Mouse (Mus musculus): ENCODE results near the gene Chl1. TPM values are rescaled to one million over a fixed set of nuclear protein-coding genes. Genes with fewer than 3 reads are reported as not detected.

Gene Chl1
- 100 to 1,000 TPM; 153 to 165 TPM for total RNA-seq (2021)
- long read RNA-seq, full-length matches to known transcripts: 20 of 61 reads
- long read RNA-seq, partial matches to known transcripts: 15 of 61 reads
- long read RNA-seq, other reads (novel, unspliced or antisense): 26 of 61 reads

- DNase-seq (ENCODE audit: low spot score in 2 of 2): peak; percentile 44 to 46
Observed at GRCm38 (mm10) chr6:103510392-103511289, at the start of gene Chl1. Gene Chl1 (plus strand): TSS chr6:103510586.

- DNase-seq (ENCODE audit: low spot score in 2 of 2): no peak
Observed at GRCm38 (mm10) chr6:103465479-103466080, 44.8 kb upstream of the Chl1 start.

- DNase-seq (ENCODE audit: low spot score in 2 of 2): no peak
Observed at GRCm38 (mm10) chr6:103473316-103473715, 37.1 kb upstream of the Chl1 start.

- DNase-seq (ENCODE audit: low spot score in 2 of 2): no peak
Observed at GRCm38 (mm10) chr6:103487199-103487598, 23.2 kb upstream of the Chl1 start.

DNA sequence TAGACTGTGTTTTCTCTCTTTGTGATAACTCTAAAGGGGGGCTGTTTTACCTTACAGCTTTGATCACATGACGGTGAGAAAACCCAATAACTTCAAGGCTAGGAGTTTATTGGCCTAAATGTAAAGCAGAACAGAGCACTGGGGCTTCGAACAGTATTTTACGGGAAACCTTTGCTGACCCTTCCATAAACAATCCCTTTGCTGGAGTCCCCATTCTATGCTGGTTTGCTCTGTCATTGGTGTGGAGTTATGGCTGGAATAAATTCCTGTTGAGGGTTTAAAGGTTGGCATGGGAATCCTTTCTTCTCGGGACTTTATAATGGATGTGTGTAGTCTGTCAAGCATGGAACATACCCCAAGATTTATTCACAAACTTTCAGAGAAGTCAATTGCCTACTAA is 12.0 kb upstream of the Chl1 start:
- DNase-seq (ENCODE audit: low spot score in 2 of 2): no peak

- DNase-seq (ENCODE audit: low spot score in 2 of 2): no peak
Observed at GRCm38 (mm10) chr6:103504065-103504464, 6.3 kb upstream of the Chl1 start.

DNA sequence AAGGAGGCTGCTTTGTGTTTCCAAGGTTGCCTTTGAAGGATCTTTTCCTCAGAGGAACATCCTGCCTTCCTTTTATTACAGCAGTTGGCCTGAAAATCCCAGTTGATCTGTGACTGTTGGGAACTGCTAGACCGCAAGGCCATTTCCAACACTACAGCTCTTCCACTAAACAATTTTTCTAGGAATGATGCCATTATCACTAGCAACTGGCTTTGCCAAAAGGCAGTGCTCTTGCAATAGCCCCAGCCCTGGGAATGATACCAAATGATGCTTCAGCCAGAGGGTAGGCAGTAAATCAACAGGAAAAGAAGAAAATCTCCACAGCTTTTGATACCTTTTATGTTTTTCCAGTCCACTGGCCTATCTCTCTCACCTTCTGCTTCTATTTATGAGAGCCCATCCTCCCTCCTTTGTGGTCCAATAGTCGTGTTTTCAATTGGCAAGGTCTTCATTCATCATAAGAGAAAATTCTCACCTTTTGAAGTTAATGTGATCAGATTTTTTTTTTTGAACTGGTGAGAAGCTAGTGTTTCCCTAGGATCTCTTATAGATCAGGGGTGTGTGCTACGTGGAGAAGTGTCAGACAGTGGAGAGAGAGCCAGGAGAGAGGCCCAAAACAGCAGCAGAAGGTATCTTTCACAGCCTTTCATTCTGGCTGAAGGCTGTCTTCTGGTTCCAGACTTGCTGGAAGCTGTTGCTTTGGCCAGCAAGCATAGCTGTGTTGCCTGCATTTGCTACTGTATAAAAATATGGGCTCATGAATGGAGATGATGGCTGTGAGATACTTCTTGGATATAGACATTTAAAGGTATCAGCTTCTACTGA is 2.4 kb upstream of the Chl1 start:
- DNase-seq (ENCODE audit: low spot score in 2 of 2): peak in 1 of 2 experiments; percentile 41

DNA sequence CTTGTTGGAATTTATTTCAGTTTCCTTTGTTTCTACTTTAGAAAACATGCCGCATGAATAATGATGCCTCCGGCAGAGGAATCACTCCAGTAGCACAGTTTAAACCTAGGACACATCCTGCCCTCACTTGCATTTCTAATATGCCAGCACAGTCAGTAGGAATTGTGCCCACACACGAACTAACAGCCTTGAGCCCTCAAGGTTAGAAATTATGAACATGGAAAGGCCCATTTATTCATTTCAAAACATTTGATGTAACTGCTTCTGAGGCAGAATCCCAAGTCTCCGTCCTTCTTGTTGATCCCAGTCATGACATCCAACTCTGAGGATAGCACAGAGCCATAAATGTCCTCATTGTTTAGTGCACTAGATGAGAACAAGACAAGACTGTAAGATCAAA is 790 bp upstream of the Chl1 start:
- no peak for DNase-seq (ENCODE audit: low spot score in 2 of 2)

GRCm38 (mm10) chr6:103511290-103511971 is 1.0 kb downstream of the Chl1 start:
- DNase-seq (ENCODE audit: low spot score in 2 of 2): peak in 1 of 2 experiments; percentile 31

- DNase-seq (ENCODE audit: low spot score in 2 of 2): peak; percentile 81 to 86
Observed at GRCm38 (mm10) chr6:103511972-103512565, 1.7 kb downstream of the Chl1 start.

DNA sequence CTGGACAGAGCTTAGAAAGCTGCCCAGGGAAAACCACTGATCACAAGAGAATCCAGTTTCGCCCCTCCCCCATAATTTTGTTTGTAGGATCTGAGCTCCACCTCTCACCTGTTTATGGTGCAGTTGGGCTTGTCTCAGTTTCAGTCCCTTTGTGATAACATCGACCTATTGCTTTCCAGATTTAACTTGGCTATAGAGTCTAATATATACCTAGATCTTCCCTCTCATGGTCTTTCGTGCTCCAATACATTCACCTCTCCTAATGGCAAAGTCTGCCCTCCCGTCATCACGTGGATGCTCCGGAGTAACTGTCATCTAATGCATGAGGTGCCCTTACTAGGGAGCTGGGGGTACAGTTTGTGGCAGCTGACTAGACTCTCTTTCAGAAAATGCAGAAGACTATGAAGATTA is 2.5 kb downstream of the Chl1 start:
- peak in 1 of 2 experiments; percentile 45 for DNase-seq (ENCODE audit: low spot score in 2 of 2)

GRCm38 (mm10) chr6:103513621-103514241 is 3.3 kb downstream of the Chl1 start:
- peak in 1 of 2 experiments; percentile 74 for DNase-seq (ENCODE audit: low spot score in 2 of 2)

GRCm38 (mm10) chr6:103514346-103514745 is 4.0 kb downstream of the Chl1 start:
- no peak for DNase-seq (ENCODE audit: low spot score in 2 of 2)

GRCm38 (mm10) chr6:103514756-103515155 is 4.4 kb downstream of the Chl1 start:
- no peak for DNase-seq (ENCODE audit: low spot score in 2 of 2)

DNA sequence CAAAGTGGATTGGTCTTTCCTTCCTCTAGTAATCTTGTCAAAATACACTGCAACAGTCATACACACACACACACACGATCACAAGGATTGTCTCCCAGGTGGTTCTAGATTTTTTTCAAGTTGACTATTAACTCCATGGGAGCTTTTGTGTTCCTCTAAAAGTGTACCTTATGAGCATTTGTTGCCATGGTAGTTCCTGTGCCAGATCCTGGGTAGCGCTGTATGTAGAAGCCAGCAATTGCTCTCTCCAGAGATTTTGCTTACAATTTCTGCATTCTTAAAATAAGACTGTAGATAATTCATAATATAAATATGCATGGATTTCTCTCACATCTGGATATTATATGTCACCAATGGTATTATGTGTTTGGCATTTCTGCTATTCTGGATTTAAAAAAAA is 9.2 kb downstream of the Chl1 start:
- DNase-seq (ENCODE audit: low spot score in 2 of 2): no peak

GRCm38 (mm10) chr6:103525326-103526024 is 15.1 kb downstream of the Chl1 start:
- DNase-seq (ENCODE audit: low spot score in 2 of 2): no peak

- no peak for DNase-seq (ENCODE audit: low spot score in 2 of 2)
Observed at GRCm38 (mm10) chr6:103526945-103527777, 16.8 kb downstream of the Chl1 start.

DNA sequence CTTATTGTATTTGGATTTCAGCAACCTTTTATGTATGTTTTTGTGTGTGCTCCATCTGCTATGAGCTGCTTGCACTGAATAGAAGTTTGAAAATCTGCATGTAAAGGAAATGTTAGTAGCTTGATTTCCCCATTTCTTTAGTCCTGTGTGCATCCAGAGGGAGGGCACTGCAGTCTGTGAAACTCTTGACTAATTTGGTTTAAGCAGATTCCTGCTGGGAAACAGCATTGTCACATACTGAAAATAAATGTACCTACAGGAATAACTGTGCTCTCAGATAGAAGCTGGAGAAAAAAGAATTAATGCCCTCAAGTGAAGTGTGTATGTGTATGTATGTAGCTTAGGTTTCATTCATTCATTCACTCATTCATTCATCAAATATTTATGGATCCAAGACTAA is 22.7 kb downstream of the Chl1 start:
- no peak for DNase-seq (ENCODE audit: low spot score in 2 of 2)
